Mouse (Mus musculus): ENCODE measurements at regions not wholly inside any gene's neighbourhood (a gene's known extent, or its start where the extent isn't known, plus 50 kb on each side); places are given as distances from the start of the nearest gene placed in this dataset.
A peak's percentile ranks its signal among the peaks of the same experiment; 100 is the strongest.

- ATAC-seq (peak; percentile 36; the same call in 1 of the 2 replicates), DNase-seq (peak; percentile 81)
- Histone ChIP-seq H3K9me3 (ENCODE audit: low read length) (no peaks in the 10 kb centered on the region), H3K9ac (no peak overlapping the region), H3K27ac (ENCODE audit: low read depth, low read length) (no peak overlapping the region), H3K4me2 (ENCODE audit: low read depth) (no peak overlapping the region), H3K4me1 (ENCODE audit: insufficient read depth) (no peaks in the 10 kb centered on the region), H3K4me3 (ENCODE audit: low read depth, low read length) (no peak overlapping the region), H3K36me3 (ENCODE audit: insufficient read depth) (no peaks in the 10 kb centered on the region), H3K27me3 (ENCODE audit: insufficient read depth, low read length) (peaks cover 8% of the 10 kb centered on the region)
- TF ChIP-seq CTCF (IDR thresholded peaks at IDR 0.05; ENCODE audit: low read depth), result peak; percentile 88
- WGBS, result 1% methylated on average over 5 of the region's 5 CpGs
These were observed 253.8 kb downstream of the Pax3 start for GRCm38 (mm10) chr1:77943101-77943500.

DNA sequence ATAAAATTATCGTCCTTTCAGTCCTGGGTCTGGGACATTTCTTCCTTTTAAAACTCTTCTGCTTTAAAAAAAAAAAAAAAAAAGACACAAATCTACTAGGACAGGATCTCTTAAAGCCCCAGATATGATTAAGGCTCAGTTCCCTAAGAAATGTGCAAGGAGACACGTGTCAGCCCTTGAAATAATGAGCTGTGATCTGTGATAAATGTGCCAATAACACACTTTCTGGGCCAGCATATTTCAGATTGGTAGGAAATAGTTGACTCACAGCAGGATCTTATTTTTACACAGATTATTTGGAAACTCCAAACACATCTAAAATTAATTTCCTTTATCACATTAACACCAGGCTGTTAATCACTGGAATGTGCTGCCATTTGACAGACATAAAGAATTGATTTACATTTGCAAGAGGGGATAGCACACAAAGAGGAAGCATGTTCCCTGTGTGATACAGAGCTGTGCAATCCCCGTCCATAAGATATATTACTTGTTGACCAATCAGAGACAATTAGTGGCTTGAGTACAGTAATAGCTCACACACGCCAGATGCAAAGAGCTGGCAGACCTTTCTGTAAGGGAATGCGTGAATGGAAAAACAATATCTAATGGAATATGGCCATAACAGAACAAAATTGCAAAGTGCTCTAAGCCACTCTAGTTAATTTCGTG, 263.7 kb downstream of the Pax3 start:
- H3K27me3 ChIP-seq (ENCODE audit: insufficient read depth, low read length), result no peaks in the 10 kb centered on the region
- no peak for DNase-seq

GRCm38 (mm10) chr1:77932226-77932625, 264.7 kb downstream of the Pax3 start:
- no peak overlapping the region for H3K4me2 ChIP-seq (ENCODE audit: low read depth)
- H3K27ac ChIP-seq (ENCODE audit: low read depth, low read length), result no peak overlapping the region
- ATAC-seq, result no peak
- no peak overlapping the region for H3K9ac ChIP-seq
- no peaks in the 10 kb centered on the region for H3K4me1 ChIP-seq (ENCODE audit: insufficient read depth)
- no peak for DNase-seq
- H3K4me3 ChIP-seq (ENCODE audit: low read depth, low read length), result no peak overlapping the region
- no peaks in the 10 kb centered on the region for H3K9me3 ChIP-seq (ENCODE audit: low read length)
- H3K27me3 ChIP-seq (ENCODE audit: insufficient read depth, low read length), result no peaks in the 10 kb centered on the region
- TF ChIP-seq CTCF (IDR thresholded peaks at IDR 0.05; ENCODE audit: low read depth), result no peak
- H3K36me3 ChIP-seq (ENCODE audit: insufficient read depth), result no peaks in the 10 kb centered on the region
- WGBS, result 84% methylated on average over 5 of the region's 5 CpGs

More for the DNA sequence above, 263.7 kb downstream of the Pax3 start:
- Histone ChIP-seq H3K9ac (no peak overlapping the region), H3K27ac (ENCODE audit: low read depth, low read length) (no peak overlapping the region), H3K4me2 (ENCODE audit: low read depth) (no peak overlapping the region), H3K36me3 (ENCODE audit: insufficient read depth) (no peaks in the 10 kb centered on the region), H3K4me1 (ENCODE audit: insufficient read depth) (no peaks in the 10 kb centered on the region), H3K4me3 (ENCODE audit: low read depth, low read length) (no peak overlapping the region), H3K9me3 (ENCODE audit: low read length) (no peaks in the 10 kb centered on the region)
- no peak for ATAC-seq
- 52% methylated on average over 6 of the region's 6 CpGs for WGBS
- no peak for TF ChIP-seq CTCF (IDR thresholded peaks at IDR 0.05; ENCODE audit: low read depth)

GRCm38 (mm10) chr1:77930661-77931060, 266.3 kb downstream of the Pax3 start:
- ATAC-seq, result no peak
- 89% methylated on average over 6 of the region's 6 CpGs for WGBS
- DNase-seq, result no peak

DNA sequence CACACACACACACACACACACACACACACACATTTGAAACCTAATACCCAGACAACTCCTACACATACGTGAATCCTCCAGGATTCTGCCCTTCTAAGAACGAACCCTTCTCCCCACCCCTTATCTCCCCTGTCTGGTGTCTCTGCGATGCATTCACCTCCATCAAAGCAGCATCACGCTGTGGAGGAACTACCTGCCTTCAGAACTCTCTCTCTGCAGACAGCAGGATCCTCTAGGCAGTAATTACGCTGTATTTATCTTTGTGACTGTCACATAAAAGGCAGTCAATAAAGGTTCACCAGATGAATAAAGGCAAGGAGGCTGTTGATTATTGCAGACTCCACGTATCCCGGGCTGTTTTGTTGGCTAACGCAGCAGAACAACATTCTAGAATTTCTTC, 267.4 kb downstream of the Pax3 start:
- Histone ChIP-seq H3K9me3 (ENCODE audit: low read length) (no peaks in the 10 kb centered on the region), H3K4me1 (ENCODE audit: insufficient read depth) (no peaks in the 10 kb centered on the region), H3K27me3 (ENCODE audit: insufficient read depth, low read length) (no peaks in the 10 kb centered on the region), H3K27ac (ENCODE audit: low read depth, low read length) (no peak overlapping the region), H3K36me3 (ENCODE audit: insufficient read depth) (no peaks in the 10 kb centered on the region), H3K9ac (no peak overlapping the region), H3K4me2 (ENCODE audit: low read depth) (no peak overlapping the region), H3K4me3 (ENCODE audit: low read depth, low read length) (no peak overlapping the region)
- no peak for TF ChIP-seq CTCF (IDR thresholded peaks at IDR 0.05; ENCODE audit: low read depth)
- peak; percentile 23 for DNase-seq
- 23% methylated on average over 8 of the region's 8 CpGs for WGBS
- peak; percentile 76 for ATAC-seq

More at GRCm38 (mm10) chr1:77930661-77931060, 266.3 kb downstream of the Pax3 start:
- H3K27ac ChIP-seq (ENCODE audit: low read depth, low read length), result no peak overlapping the region
- peak; percentile 43; the same call in 1 of the 2 replicates for TF ChIP-seq CTCF (IDR thresholded peaks at IDR 0.05; ENCODE audit: low read depth)
- H3K36me3 ChIP-seq (ENCODE audit: insufficient read depth), result no peaks in the 10 kb centered on the region
- no peaks in the 10 kb centered on the region for H3K9me3 ChIP-seq (ENCODE audit: low read length)
- no peaks in the 10 kb centered on the region for H3K4me1 ChIP-seq (ENCODE audit: insufficient read depth)
- no peaks in the 10 kb centered on the region for H3K27me3 ChIP-seq (ENCODE audit: insufficient read depth, low read length)
- H3K4me2 ChIP-seq (ENCODE audit: low read depth), result no peak overlapping the region
- no peak overlapping the region for H3K4me3 ChIP-seq (ENCODE audit: low read depth, low read length)
- H3K9ac ChIP-seq, result no peak overlapping the region

DNA sequence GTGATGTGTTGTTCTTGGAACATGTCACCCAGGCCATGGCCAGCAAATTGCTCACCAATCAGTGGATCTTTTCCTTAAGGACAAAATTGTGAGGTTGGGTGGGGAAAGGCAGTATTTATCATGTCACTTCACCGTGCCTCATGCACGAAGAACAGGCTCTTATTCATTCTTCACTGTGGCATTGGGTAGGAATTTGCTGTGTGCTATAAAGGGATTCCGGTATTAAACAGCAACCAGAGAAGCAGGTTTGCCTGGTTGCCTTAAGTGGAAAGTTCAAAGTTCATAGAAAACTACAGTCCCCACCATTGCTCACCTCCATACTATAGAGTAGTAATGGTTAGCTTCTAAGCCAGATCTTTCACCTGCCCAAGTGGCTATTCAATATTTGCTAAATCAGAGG, 270.8 kb downstream of the Pax3 start:
- WGBS, result 92% methylated on average over 3 of the region's 3 CpGs
- no peak for TF ChIP-seq CTCF (IDR thresholded peaks at IDR 0.05; ENCODE audit: low read depth)
- H3K9me3 ChIP-seq (ENCODE audit: low read length), result no peaks in the 10 kb centered on the region
- no peak for ATAC-seq
- DNase-seq, result no peak
- H3K4me3 ChIP-seq (ENCODE audit: low read depth, low read length), result no peak overlapping the region
- H3K4me1 ChIP-seq (ENCODE audit: insufficient read depth), result no peaks in the 10 kb centered on the region
- H3K36me3 ChIP-seq (ENCODE audit: insufficient read depth), result no peaks in the 10 kb centered on the region
- no peak overlapping the region for H3K4me2 ChIP-seq (ENCODE audit: low read depth)
- H3K9ac ChIP-seq, result no peak overlapping the region
- H3K27ac ChIP-seq (ENCODE audit: low read depth, low read length), result no peak overlapping the region
- H3K27me3 ChIP-seq (ENCODE audit: insufficient read depth, low read length), result no peaks in the 10 kb centered on the region

GRCm38 (mm10) chr1:77896226-77896625, 300.7 kb downstream of the Pax3 start:
- H3K27me3 ChIP-seq (ENCODE audit: insufficient read depth, low read length), result no peaks in the 10 kb centered on the region; the same call in 1 of the 2 replicates
- H3K4me1 ChIP-seq (ENCODE audit: insufficient read depth), result no peaks in the 10 kb centered on the region
- no peak overlapping the region for H3K9ac ChIP-seq
- ATAC-seq, result peak; percentile 87
- WGBS, result 31% methylated on average over 5 of the region's 5 CpGs
- no peak overlapping the region for H3K27ac ChIP-seq (ENCODE audit: low read depth, low read length)
- peak; percentile 91 for TF ChIP-seq CTCF (IDR thresholded peaks at IDR 0.05; ENCODE audit: low read depth)
- H3K9me3 ChIP-seq (ENCODE audit: low read length), result no peaks in the 10 kb centered on the region
- peak; percentile 85 for DNase-seq
- H3K36me3 ChIP-seq (ENCODE audit: insufficient read depth), result no peaks in the 10 kb centered on the region
- no peak overlapping the region for H3K4me3 ChIP-seq (ENCODE audit: low read depth, low read length)
- H3K4me2 ChIP-seq (ENCODE audit: low read depth), result no peak overlapping the region

Data from forebrain, postnatal 0 days (tissue).